Mouse (Mus musculus) T-cell, adult 2 months (primary cell): ENCODE data around the gene Plxnb2.
A peak's percentile ranks its signal among the peaks of the same experiment; 100 is the strongest.

ENCODE experiments used
- DNase-seq: peaks from one replicate; pipeline ENCODE4 v3.0.0; 2022; ENCODE audit warnings: low spot score

Plxnb2 gene

GRCm38 (mm10) chr15:89148496-89149270, 31.9 kb downstream of the Plxnb2 start:
- DNase-seq = no peak

GRCm38 (mm10) chr15:89147895-89148294, 32.7 kb downstream of the Plxnb2 start:
- no peak for DNase-seq

- DNase-seq = no peak
Measured at GRCm38 (mm10) chr15:89147456-89147855, 33.1 kb downstream of the Plxnb2 start.

GRCm38 (mm10) chr15:89147024-89147423, 33.6 kb downstream of the Plxnb2 start:
- peak; percentile 77 for DNase-seq

- peak; percentile 51 for DNase-seq
Measured at GRCm38 (mm10) chr15:89146537-89146936, 34.1 kb downstream of the Plxnb2 start.

GRCm38 (mm10) chr15:89145813-89146350, 34.7 kb downstream of the Plxnb2 start:
- DNase-seq = no peak

GRCm38 (mm10) chr15:89144965-89145364, 35.6 kb downstream of the Plxnb2 start:
- no peak for DNase-seq

- no peak for DNase-seq
Measured at GRCm38 (mm10) chr15:89143134-89143533, 37.5 kb downstream of the Plxnb2 start.

- no peak for DNase-seq
Measured at GRCm38 (mm10) chr15:89141905-89142304, 38.7 kb downstream of the Plxnb2 start.

- DNase-seq = no peak
Measured at GRCm38 (mm10) chr15:89141443-89141842, 39.1 kb downstream of the Plxnb2 start.

GRCm38 (mm10) chr15:89140659-89141252, 39.8 kb downstream of the Plxnb2 start, which contains the start of gene Mapk12:
Gene Mapk12, minus strand, starts transcription at chr15:89140703.
- DNase-seq = no peak

GRCm38 (mm10) chr15:89140048-89140658, 40.4 kb downstream of the Plxnb2 start:
- no peak for DNase-seq

GRCm38 (mm10) chr15:89138531-89138930, 42.1 kb downstream of the Plxnb2 start:
- DNase-seq = no peak

- DNase-seq = no peak
Measured at GRCm38 (mm10) chr15:89138046-89138405, 42.6 kb downstream of the Plxnb2 start.

GRCm38 (mm10) chr15:89137378-89138045, 43.1 kb downstream of the Plxnb2 start:
- DNase-seq = no peak

GRCm38 (mm10) chr15:89136461-89137155, 44.0 kb downstream of the Plxnb2 start:
- no peak for DNase-seq

- DNase-seq = peak; percentile 90
Measured at GRCm38 (mm10) chr15:89131316-89131715, 49.3 kb downstream of the Plxnb2 start.

GRCm38 (mm10) chr15:89130245-89130644, 50.3 kb downstream of the Plxnb2 start:
- no peak for DNase-seq

- DNase-seq = peak; percentile 80
Measured at GRCm38 (mm10) chr15:89128382-89129350, 51.9 kb downstream of the Plxnb2 start, which contains the start of gene Hdac10. Gene Hdac10, minus strand, starts transcription at chr15:89128700.

GRCm38 (mm10) chr15:89127364-89127940, 53.1 kb downstream of the Plxnb2 start:
- DNase-seq = no peak
